Mouse (Mus musculus) cortical plate, adult 2 months (tissue): Measurements from ENCODE around the gene Sos2. TPM values are rescaled to one million over a fixed set of nuclear protein-coding genes. Genes with fewer than 3 reads are reported as not detected.

ENCODE experiments used
- H3K27ac ChIP-seq: fragments of 200-500 bp; 2 replicates; pipeline ENCODE4 v1.5.1; 2012; ENCODE audit warnings: low read length, control low read depth, inconsistent platforms; ENCODE audit not compliant: insufficient read depth
- H3K4me1 ChIP-seq: fragments of 200-500 bp; 2 replicates; pipeline ENCODE4 v1.6.1; 2011; ENCODE audit warnings: low read length; ENCODE audit not compliant: control insufficient read depth, insufficient read depth
- H3K4me3 ChIP-seq: fragments of 200-500 bp; 2 replicates; pipeline ENCODE4 v1.5.1; 2011; ENCODE audit warnings: mild to moderate bottlenecking, low read length, control low read depth; ENCODE audit not compliant: insufficient read depth
- CTCF ChIP-seq: fragments of 200-500 bp; IDR thresholded peaks from 2 replicates; pipeline ENCODE4 v1.5.1; 2011; ENCODE audit warnings: mild to moderate bottlenecking, control low read depth, low read length; ENCODE audit not compliant: insufficient read depth; ENCODE audit errors: extremely low read depth
- POLR2A ChIP-seq: fragments of 200-500 bp; IDR thresholded peaks from 2 replicates; pipeline ENCODE4 v1.6.1; 2011; ENCODE audit warnings: mild to moderate bottlenecking, low read length, control low read depth; ENCODE audit not compliant: insufficient read depth; ENCODE audit errors: extremely low read depth
- polyA plus RNA-seq: library from polyadenylated mRNA; depleted of rRNA; stranded (reverse); fragments of >200 nt; gene quantifications from 2 replicates; pipeline ENCODE4 v1.2.3, GENCODE M21; 2012; rRNA removed

The Sos2 gene
- polyA plus RNA-seq, 1 experiment, result 32.1 TPM

DNA sequence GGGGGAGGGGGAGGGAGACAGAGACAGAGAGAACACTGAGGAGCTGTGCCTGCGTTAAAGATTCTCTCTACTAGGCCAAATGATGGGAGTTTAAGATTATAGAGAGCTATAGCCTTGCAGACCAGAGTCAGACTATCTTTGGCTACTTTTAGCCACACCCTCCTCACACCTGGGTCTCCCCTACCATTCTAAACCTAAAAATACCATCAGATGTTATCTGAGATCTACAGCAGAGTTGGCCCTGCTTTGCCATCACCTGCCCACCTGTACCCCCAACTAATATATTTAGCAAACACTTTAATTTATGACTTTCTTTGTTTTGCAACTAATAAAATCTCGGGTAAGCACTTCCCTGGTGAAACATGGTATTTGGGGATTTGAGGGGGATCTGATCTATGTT, 137.1 kb downstream of the Sos2 start:
- Histone ChIP-seq H3K4me3 (no peak overlapping the region), H3K27ac (no peak overlapping the region), H3K4me1 (no peaks in the 10 kb centered on the region)
- no peak for TF ChIP-seq POLR2A

DNA sequence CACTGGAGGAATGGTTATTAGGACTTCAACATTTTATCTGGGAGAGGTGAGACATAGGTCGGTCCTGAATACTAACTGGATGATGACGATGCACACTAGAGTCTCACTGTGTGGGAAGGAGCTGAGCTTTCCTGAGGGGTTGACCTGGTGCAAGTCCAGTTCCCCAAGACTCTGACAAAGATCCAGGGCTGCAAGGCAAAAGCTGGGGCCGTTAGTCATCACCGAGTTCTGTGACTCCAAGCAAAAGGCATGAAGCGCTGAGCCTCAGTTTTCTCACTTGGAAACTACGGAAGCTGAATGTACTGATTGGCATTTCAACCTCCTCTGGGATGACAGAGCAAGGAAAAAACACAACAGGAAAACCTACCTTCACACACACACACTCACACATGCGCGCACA, 139.3 kb downstream of the Sos2 start:
- peaks cover 6% of the 10 kb centered on the region; the same call in 1 of the 2 replicates for H3K4me1 ChIP-seq
- no peak for TF ChIP-seq CTCF
- no peak for TF ChIP-seq POLR2A
- H3K4me3 ChIP-seq, result no peak overlapping the region
- no peak overlapping the region for H3K27ac ChIP-seq

DNA sequence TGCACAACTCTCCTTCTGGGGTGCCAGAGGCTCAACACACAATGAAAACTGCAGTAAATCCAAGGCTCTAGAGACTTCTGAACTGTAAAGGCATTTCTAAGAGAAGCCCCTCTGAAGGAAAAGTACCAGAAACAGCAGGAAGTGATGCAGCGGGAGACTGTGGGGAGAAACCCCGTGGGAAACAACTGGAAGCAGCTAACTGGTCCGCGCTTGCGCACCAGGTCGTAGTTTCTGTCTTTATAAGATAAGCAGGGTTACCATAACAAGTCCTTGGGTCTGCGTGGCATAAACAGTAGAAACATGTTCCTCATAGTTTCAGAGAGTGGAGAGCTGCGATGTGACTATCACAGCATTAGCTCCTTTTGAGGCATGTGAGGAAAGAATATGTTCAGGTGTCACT, 140.0 kb downstream of the Sos2 start:
- H3K4me1 ChIP-seq, result peaks cover 10% of the 10 kb centered on the region
- no peak for TF ChIP-seq CTCF
- H3K4me3 ChIP-seq, result no peak overlapping the region
- H3K27ac ChIP-seq, result no peak overlapping the region

DNA sequence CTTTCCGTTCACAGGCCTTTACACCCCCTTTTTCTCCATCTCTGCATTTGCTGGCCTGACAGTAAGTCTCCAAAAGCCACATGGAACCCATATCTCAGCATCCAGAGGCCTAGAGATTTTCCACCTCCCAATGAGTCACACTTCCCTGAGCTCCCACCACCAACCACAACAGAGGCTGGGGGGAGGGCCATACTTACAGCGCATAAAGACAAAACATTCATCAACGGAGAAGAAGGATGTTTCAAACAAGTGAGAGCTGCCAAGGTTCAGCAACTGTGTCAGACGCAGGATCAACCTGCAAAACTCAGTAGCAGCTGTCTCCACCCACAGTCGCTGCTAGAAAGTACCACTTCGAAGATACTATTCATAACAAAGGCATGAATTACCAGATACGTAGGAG, 142.3 kb downstream of the Sos2 start:
- peaks cover 10% of the 10 kb centered on the region for H3K4me1 ChIP-seq
- no peak for TF ChIP-seq POLR2A
- TF ChIP-seq CTCF, result no peak
- no peak overlapping the region for H3K27ac ChIP-seq
- H3K4me3 ChIP-seq, result no peak overlapping the region

DNA sequence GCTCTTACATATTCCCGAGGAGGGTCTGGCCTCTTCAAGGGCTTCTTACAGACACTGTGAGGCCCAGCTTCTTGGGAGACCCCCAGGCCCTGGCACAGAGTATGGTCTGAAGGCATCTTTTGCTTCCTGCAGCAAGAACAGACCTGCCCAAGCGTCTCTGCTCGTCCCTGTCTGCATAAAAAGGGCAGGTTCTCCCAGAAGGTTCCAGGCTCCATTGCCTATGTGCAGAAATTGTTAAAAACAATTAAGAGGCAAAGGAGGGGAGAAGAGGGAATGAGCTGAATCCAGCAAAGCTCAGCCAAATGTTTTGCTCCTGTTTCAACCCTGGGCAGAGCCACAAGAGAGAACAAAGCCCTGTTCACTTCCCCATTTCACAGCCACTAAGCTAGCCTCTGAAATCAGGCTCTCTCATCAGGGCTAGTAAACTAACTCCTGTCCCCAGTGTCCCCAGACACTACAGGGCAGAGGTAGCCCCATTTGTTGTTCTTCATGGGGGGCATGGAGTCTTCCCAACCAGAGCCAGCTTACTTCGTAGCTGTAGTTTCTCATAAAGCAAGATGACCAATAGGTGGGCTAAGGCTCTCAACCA, 143.2 kb downstream of the Sos2 start:
- peak overlapping the region; percentile 74; the same call in 1 of the 2 replicates for H3K27ac ChIP-seq
- peaks cover 10% of the 10 kb centered on the region for H3K4me1 ChIP-seq
- TF ChIP-seq POLR2A (no peak), CTCF (no peak)
- no peak overlapping the region for H3K4me3 ChIP-seq

DNA sequence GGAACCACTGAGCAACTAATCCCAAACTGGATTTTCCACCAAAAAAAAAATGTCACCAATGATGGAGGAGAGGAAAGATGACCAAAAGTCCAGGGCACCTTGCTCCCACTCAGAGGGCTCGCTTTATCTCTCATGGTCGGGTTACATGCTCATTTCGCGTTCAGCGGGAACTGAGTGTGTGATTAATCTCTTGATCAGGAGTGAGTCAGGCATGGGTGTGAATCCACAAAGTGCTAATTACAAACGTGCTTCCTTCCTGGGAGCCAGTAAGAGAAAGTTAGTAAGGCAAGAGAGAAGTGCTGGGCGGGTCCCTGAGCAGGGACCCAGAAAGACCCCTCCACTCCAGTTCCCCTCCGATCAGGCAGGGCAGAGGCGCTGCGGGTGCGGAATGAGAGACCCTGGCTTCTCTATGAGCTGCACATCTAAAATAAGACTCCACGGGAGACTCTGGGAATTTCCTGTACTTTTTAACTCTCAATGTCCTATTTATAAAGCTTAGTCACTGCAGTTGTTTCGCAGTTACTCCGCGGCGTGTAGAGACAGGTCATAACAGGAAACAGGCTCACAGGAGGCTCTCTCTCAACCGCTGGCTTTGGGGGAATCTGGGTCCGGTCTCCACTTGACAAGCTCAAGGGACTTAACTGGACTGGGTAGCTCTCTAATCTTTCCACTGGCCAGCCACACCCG, 143.8 kb downstream of the Sos2 start:
- Histone ChIP-seq H3K27ac (peak overlapping the region; percentile 74; the same call in 1 of the 2 replicates), H3K4me1 (peaks cover 10% of the 10 kb centered on the region), H3K4me3 (no peak overlapping the region)
- TF ChIP-seq CTCF (no peak), POLR2A (no peak)

DNA sequence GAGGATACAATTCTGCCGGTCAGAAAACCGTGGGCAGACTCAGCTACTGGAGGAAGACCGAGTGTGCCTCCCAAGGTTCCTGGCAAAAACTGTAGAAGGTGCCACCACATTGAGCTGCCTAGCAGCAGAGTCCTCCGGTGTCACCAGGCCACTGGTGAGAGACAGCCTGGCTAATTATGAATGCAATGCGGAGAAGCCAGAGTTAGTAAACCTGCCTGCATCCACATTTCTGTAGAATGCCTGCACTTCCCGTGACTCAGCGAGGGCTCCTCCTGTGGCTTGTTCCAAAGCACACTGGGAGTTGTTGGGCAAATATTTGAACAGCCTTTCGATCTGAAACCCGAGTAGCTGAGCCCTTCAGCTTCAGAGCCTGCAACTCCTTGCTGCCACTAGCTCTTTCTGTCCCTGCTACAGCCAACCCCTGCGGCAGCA, 144.4 kb downstream of the Sos2 start:
- no peak overlapping the region for H3K4me3 ChIP-seq
- TF ChIP-seq POLR2A (no peak), CTCF (no peak)
- peaks cover 10% of the 10 kb centered on the region for H3K4me1 ChIP-seq
- peak overlapping the region; percentile 7; the same call in 1 of the 2 replicates for H3K27ac ChIP-seq

DNA sequence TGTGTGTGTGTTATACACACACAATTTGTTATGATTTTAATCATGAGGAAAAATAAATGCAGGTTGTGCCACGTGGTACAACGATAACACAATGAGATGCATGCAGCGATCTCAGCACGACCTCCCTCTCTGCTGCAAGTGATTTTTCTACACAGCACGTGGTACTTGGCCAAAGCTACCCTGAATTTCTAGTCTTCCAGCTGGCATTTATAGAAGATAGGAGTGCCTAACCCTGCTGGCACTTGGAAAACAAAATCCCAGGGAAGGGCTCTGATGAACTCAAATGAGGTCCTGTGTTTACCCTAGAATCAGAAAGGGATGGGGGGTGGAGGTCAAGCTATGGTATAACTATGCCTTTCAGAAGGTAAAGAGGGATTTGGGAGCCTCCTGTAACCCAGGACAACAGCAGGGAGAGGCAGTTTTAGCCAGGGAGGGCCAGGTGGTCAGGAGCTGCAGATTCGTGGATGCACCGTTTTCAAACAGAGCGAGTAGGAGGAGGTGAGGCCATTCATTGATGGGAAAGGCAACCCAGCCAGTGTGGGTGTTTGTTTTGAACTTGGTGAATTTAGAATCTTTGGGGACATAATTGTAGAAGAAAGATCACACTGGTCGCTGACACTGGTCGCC, 144.9 kb downstream of the Sos2 start:
- TF ChIP-seq POLR2A (no peak), CTCF (no peak)
- no peak overlapping the region for H3K4me3 ChIP-seq
- peaks cover 10% of the 10 kb centered on the region for H3K4me1 ChIP-seq
- H3K27ac ChIP-seq, result no peak overlapping the region

Other genes starting within 250 kb of the Sos2 start
- 31.4 TPM in 2 replicates for gene Vcpkmt, start 98.8 kb downstream of the Sos2 start, polyA plus RNA-seq
- 11.8 and 12.3 TPM in 2 replicates for gene L2hgdh, start 43.0 kb upstream of the Sos2 start, polyA plus RNA-seq
- gene Atp5s, start 43.1 kb upstream of the Sos2 start, polyA plus RNA-seq, result 30.2 and 34.9 TPM in 2 replicates
- gene Cdkl1, start 109.4 kb upstream of the Sos2 start, polyA plus RNA-seq, result 13.3 and 19.4 TPM in 2 replicates
- gene Atl1, start 210.8 kb upstream of the Sos2 start, polyA plus RNA-seq, result 108 and 119 TPM in 2 replicates
- 25.3 and 25.9 TPM in 2 replicates for gene Map4k5, start 211.3 kb upstream of the Sos2 start, polyA plus RNA-seq